Mouse (Mus musculus): ENCODE measurements at regions not wholly inside any gene's neighbourhood (a gene's known extent, or its start where the extent isn't known, plus 50 kb on each side); places are given as distances from the start of the nearest gene placed in this dataset.

GRCm38 (mm10) chr11:117544507-117544906, 60.3 kb downstream of the Gm11733 start:
- TF ChIP-seq CTCF (IDR thresholded peaks at IDR 0.05; ENCODE audit: low read depth, low read length) (no peak), EP300 (IDR thresholded peaks at IDR 0.05; ENCODE audit: insufficient read depth, low read depth, low read length) (peak; percentile 88), POLR2A (IDR thresholded peaks at IDR 0.05; ENCODE audit: insufficient read depth, low read length) (no peak)
